Mouse (Mus musculus): ENCODE measurements at regions not wholly inside any gene's neighbourhood (a gene's known extent, or its start where the extent isn't known, plus 50 kb on each side); places are given as distances from the start of the nearest gene placed in this dataset.

DNA sequence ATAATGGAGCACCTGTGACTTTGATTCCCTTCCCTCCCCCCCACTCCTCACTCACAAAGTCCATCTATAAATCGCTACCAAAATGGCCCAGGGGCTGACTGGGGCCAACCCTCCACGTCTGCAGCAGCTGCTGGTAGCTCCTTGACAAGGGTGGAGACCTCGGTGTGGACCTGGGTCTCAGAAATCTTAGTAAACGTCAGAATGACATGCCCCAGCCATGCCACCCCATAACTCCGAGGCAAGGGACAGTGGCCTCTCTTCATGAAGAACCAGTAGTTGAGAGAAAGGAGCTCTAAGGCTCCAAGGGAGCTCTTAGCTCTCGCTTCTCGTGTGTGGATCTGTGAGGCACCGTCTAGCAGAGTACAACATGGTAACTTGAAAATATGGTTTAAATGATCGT lies 398.4 kb downstream of the Zfp536 start:
- no peak for TF ChIP-seq POLR2A (IDR thresholded peaks at IDR 0.05; ENCODE audit: low read depth, low read length)
- TF ChIP-seq CTCF (IDR thresholded peaks at IDR 0.05; ENCODE audit: borderline replicate concordance, insufficient read depth, low read length), result no peak
- Histone ChIP-seq H3K4me1 (ENCODE audit: control insufficient read depth, insufficient read depth, low read length) (peaks cover 11% of the 10 kb centered on the region; the same call in 1 of the 2 replicates), H3K27ac (ENCODE audit: insufficient read depth, low read length) (no peak overlapping the region), H3K4me3 (ENCODE audit: insufficient read depth, low read length) (no peak overlapping the region)

DNA sequence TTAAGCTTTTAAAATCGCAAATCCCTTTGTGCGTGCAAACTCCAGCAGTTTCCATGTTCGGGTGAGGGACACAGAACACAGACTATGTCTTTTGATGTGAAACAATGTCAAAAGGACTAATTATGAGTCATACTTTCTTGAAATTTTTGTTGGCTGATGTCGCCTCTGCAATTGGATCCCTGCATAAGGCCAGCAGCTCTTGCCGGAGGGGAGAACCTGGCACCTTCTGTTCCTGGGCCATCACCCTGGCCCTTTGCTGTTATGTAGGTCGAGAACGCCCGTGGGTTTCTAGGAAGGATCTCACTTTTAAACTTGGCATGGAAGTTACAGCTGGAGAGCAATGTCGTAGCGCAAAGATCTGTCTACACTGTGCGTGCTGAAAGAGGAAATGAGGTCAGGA lies 397.9 kb downstream of the Zfp536 start:
- TF ChIP-seq POLR2A (IDR thresholded peaks at IDR 0.05; ENCODE audit: low read depth, low read length), result no peak
- no peak for TF ChIP-seq CTCF (IDR thresholded peaks at IDR 0.05; ENCODE audit: borderline replicate concordance, insufficient read depth, low read length)
- H3K27ac ChIP-seq (ENCODE audit: insufficient read depth, low read length), result no peak overlapping the region
- no peak overlapping the region for H3K4me3 ChIP-seq (ENCODE audit: insufficient read depth, low read length)
- H3K4me1 ChIP-seq (ENCODE audit: control insufficient read depth, insufficient read depth, low read length), result peaks cover 11% of the 10 kb centered on the region; the same call in 1 of the 2 replicates

DNA sequence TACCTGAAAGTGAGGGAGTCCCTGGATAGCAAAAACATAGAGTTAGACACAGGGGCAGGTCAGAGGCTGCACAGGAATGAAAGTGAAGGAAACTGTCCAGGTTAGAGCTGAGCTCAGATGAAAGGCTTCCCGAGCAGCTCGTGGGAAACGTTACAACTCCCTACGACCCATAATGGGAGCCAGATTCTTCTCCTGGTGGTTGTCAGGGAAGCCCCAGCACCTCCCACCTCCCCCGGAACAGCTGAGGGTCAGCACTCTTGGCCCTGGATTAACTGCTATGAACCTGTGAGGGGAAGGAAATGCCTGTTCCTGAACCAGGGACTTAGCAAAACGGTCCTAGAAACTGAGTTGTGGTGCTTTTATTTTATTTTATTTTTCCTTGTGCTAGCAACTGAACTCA lies 397.2 kb downstream of the Zfp536 start:
- H3K4me1 ChIP-seq (ENCODE audit: control insufficient read depth, insufficient read depth, low read length), result peaks cover 11% of the 10 kb centered on the region; the same call in 1 of the 2 replicates
- TF ChIP-seq CTCF (IDR thresholded peaks at IDR 0.05; ENCODE audit: borderline replicate concordance, insufficient read depth, low read length), result no peak
- no peak for TF ChIP-seq POLR2A (IDR thresholded peaks at IDR 0.05; ENCODE audit: low read depth, low read length)
- H3K27ac ChIP-seq (ENCODE audit: insufficient read depth, low read length), result no peak overlapping the region
- no peak overlapping the region for H3K4me3 ChIP-seq (ENCODE audit: insufficient read depth, low read length)

DNA sequence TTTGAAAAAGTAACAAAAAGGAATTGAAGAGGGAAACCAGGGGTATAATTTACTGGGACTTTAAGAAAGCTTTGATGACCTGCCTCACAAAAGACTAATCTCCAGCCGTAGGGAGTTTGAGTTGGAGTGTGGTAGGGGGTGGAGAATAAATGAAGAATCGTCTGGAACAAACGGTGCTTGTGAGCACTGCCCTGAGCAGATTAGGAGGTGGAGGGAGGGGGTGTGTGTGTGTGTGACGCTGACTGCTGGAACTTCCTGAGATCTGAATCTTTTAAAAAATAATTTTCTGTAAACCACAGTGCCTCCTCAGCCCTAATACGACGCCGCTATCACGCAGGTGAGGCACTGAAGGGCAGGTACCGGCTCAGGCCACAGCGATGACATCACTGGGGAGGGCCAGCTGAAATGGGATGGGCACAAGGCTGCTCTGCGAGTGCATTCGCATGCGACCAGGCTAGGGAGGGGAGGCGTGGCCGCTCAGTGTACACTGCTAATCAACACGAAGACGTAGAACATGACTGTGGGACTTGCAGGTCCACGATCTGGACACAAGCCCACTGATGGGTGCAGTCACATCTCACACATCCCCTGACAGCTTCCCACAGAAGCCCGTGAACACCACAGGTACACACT lies 395.4 kb downstream of the Zfp536 start:
- H3K27ac ChIP-seq (ENCODE audit: insufficient read depth, low read length), result no peak overlapping the region
- no peak overlapping the region for H3K4me3 ChIP-seq (ENCODE audit: insufficient read depth, low read length)
- TF ChIP-seq POLR2A (IDR thresholded peaks at IDR 0.05; ENCODE audit: low read depth, low read length) (no peak), CTCF (IDR thresholded peaks at IDR 0.05; ENCODE audit: borderline replicate concordance, insufficient read depth, low read length) (no peak)

DNA sequence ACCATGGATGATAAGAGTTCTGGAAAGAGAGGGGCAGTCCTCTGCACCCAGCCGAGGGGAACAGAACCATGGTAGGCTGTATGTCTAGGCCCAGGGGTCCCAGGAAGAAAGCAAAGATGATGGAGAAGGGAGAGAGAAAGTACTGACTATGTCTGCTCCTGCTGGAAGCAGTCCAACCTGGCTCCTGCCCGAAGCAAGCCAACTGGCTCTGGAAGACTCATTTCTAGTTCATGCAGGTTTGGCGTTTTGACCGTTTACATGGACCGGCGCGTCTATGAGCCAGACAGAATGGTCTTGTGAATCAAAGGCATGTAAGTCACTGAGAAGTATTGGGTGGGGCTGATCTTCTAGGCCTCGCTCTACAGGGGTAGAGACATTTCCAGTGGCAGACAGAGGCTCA lies 385.6 kb downstream of the Zfp536 start:
- Histone ChIP-seq H3K4me1 (ENCODE audit: control insufficient read depth, insufficient read depth, low read length) (no peaks in the 10 kb centered on the region), H3K27ac (ENCODE audit: insufficient read depth, low read length) (no peak overlapping the region), H3K4me3 (ENCODE audit: insufficient read depth, low read length) (no peak overlapping the region)
- TF ChIP-seq POLR2A (IDR thresholded peaks at IDR 0.05; ENCODE audit: low read depth, low read length) (no peak), CTCF (IDR thresholded peaks at IDR 0.05; ENCODE audit: borderline replicate concordance, insufficient read depth, low read length) (no peak)

More for the DNA sequence above, 395.4 kb downstream of the Zfp536 start:
- H3K4me1 ChIP-seq (ENCODE audit: control insufficient read depth, insufficient read depth, low read length), result peaks cover 11% of the 10 kb centered on the region; the same call in 1 of the 2 replicates

DNA sequence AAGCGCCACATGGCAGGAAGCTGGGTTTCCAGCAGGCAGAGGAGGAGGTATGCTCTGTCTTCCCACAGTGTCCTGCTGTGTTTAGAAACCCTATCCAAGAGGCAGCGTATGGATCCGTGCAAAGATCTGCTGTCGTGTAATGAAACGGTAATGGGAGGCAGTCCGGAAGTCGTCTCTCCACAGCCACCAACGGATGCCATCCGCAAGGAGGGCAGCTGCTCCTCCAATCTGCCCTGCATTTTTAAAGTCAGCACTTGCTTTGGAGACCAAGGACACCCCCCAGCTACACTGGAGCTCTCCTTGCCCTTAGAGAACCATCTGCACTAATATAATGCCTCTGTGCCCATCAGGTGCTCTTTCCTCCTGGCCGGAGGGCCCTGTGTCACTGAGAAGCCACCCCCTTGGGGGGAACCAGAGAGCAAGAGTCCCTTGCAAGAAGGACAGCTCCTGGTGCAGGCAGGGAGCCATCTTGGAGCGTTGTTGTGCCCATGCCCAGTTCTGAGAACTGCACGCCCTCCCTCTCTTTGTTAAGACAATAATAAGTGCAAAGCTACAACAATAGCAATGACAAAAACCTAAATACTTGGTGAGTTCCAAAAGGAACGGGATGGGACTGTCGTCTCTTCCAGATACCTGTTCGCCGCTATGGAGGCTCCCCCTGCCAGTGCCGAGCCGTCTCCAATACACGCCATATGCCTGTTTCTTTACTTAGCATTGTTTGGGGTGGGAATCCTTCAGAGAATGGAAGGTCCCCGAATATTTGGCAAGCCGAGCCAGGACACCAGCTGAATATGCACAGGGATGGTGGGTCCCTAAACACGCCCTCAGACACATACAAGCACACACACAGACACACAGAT lies 384.4 kb downstream of the Zfp536 start:
- H3K4me1 ChIP-seq (ENCODE audit: control insufficient read depth, insufficient read depth, low read length), result no peaks in the 10 kb centered on the region
- no peak overlapping the region for H3K27ac ChIP-seq (ENCODE audit: insufficient read depth, low read length)
- H3K4me3 ChIP-seq (ENCODE audit: insufficient read depth, low read length), result no peak overlapping the region
- TF ChIP-seq CTCF (IDR thresholded peaks at IDR 0.05; ENCODE audit: borderline replicate concordance, insufficient read depth, low read length) (no peak), POLR2A (IDR thresholded peaks at IDR 0.05; ENCODE audit: low read depth, low read length) (no peak)

DNA sequence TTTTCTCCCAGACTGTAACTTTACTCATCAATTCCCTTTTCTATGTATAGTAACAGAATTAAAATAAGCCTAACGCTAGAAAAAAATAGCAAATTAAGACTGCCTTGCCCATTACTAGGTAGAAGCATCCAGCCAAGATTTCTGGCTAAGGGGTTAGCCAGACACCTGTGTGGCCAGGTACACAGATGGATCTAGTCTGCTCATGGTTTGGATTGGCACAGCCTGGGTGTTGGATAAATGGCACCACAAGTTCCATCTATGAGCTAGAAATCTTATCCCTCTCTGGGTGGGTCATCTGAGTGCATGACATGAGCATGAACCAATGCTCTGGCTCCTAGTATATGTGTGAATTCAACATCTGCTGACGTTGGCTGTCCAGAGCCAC lies 383.7 kb downstream of the Zfp536 start:
- Histone ChIP-seq H3K27ac (ENCODE audit: insufficient read depth, low read length) (no peak overlapping the region), H3K4me3 (ENCODE audit: insufficient read depth, low read length) (no peak overlapping the region), H3K4me1 (ENCODE audit: control insufficient read depth, insufficient read depth, low read length) (no peaks in the 10 kb centered on the region)
- TF ChIP-seq CTCF (IDR thresholded peaks at IDR 0.05; ENCODE audit: borderline replicate concordance, insufficient read depth, low read length) (no peak), POLR2A (IDR thresholded peaks at IDR 0.05; ENCODE audit: low read depth, low read length) (no peak)

DNA sequence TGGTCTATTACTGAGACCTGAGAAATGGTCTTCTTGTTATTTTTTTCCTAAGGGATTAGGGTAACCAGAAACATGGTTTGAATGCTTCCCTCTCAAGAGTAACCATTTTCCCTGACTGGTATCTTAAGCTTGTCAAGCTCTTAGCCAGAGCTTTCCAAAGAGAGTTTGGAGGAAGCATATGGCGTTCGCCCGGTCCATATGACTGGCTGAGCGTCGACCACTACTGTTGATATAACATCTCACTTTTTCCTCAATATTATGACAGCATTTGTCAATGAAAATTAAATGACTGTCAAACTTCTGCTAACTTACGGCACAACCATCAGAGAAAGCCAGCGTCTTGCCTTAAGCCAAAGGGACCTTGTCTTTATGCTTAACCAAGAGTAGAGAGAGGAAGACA lies 383.2 kb downstream of the Zfp536 start:
- no peak for TF ChIP-seq POLR2A (IDR thresholded peaks at IDR 0.05; ENCODE audit: low read depth, low read length)
- TF ChIP-seq CTCF (IDR thresholded peaks at IDR 0.05; ENCODE audit: borderline replicate concordance, insufficient read depth, low read length), result no peak
- H3K4me3 ChIP-seq (ENCODE audit: insufficient read depth, low read length), result no peak overlapping the region
- H3K27ac ChIP-seq (ENCODE audit: insufficient read depth, low read length), result no peak overlapping the region
- H3K4me1 ChIP-seq (ENCODE audit: control insufficient read depth, insufficient read depth, low read length), result no peaks in the 10 kb centered on the region

DNA sequence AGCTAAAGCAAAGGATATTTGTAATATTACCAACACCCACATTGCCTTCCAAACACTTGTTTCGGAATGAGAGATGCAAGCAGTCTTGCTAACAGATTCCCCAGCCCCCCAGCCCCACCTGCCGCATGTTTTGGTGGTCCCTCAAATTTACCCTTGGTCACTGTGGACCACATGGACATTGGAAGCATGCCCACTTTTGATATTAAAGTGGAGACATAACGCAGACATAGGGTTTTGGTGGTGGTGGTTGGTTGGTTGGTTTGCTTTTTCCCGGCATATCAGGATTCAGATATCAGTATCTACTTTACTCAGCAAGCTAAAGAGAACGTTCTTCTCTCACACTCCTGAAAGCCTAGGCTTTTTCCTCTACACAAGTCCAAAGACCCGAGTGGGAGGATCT lies 381.3 kb downstream of the Zfp536 start:
- TF ChIP-seq CTCF (IDR thresholded peaks at IDR 0.05; ENCODE audit: borderline replicate concordance, insufficient read depth, low read length), result no peak
- TF ChIP-seq POLR2A (IDR thresholded peaks at IDR 0.05; ENCODE audit: low read depth, low read length), result no peak
- Histone ChIP-seq H3K4me3 (ENCODE audit: insufficient read depth, low read length) (no peak overlapping the region), H3K4me1 (ENCODE audit: control insufficient read depth, insufficient read depth, low read length) (no peaks in the 10 kb centered on the region), H3K27ac (ENCODE audit: insufficient read depth, low read length) (no peak overlapping the region)

DNA sequence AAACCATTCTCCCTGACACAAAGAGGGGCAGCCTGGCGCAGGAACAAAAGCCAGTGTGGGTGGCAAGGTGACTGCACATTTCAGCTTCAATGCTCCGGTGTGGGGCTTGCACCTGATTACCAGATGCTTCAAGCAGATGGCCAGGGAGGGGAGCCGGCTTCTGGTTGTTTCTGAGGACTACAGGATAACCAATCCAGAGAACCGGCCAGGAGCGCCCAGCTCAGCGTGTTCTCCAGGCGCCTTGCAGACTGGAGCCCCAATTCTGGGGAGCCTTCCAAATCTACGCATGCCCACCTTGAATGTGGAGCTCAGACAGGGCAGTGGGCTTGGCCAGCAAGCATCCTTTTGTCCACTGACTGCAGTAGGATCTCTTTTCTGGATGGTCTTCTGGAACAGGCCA lies 380.8 kb downstream of the Zfp536 start:
- H3K27ac ChIP-seq (ENCODE audit: insufficient read depth, low read length), result no peak overlapping the region
- no peaks in the 10 kb centered on the region for H3K4me1 ChIP-seq (ENCODE audit: control insufficient read depth, insufficient read depth, low read length)
- no peak overlapping the region for H3K4me3 ChIP-seq (ENCODE audit: insufficient read depth, low read length)
- no peak for TF ChIP-seq CTCF (IDR thresholded peaks at IDR 0.05; ENCODE audit: borderline replicate concordance, insufficient read depth, low read length)
- TF ChIP-seq POLR2A (IDR thresholded peaks at IDR 0.05; ENCODE audit: low read depth, low read length), result no peak

Measured in embryonic fibroblast, embryonic 13.5 days (primary cell).